Mouse (Mus musculus): ENCODE results near the gene Rps6kb2. TPM values are rescaled to one million over a fixed set of nuclear protein-coding genes. Genes with fewer than 3 reads are reported as not detected.

Rps6kb2 gene
- polyA plus RNA-seq, 1 experiment, result 11.1 TPM

GRCm38 (mm10) chr19:4187303-4187702 lies 24.1 kb upstream of the Rps6kb2 start:
- no peaks in the 10 kb centered on the region for H3K36me3 ChIP-seq (ENCODE audit: control insufficient read depth, insufficient read depth, low read length)
- no peaks in the 10 kb centered on the region for H3K27me3 ChIP-seq (ENCODE audit: control insufficient read depth, insufficient read depth, low read length)
- H3K4me1 ChIP-seq (ENCODE audit: control insufficient read depth, insufficient read depth, low read length), result peaks cover 7% of the 10 kb centered on the region
- H3K4me3 ChIP-seq (ENCODE audit: control insufficient read depth, low read depth, low read length), result no peak overlapping the region
- TF ChIP-seq POLR2A (IDR thresholded peaks at IDR 0.05; ENCODE audit: control insufficient read depth, low read depth, low read length), result no peak
- no peak for TF ChIP-seq CTCF (IDR thresholded peaks at IDR 0.05; ENCODE audit: control insufficient read depth, insufficient read depth, insufficient replicate concordance, low read depth, low read length)
- H3K27ac ChIP-seq (ENCODE audit: control insufficient read depth, insufficient read depth, low read depth, low read length), result no peak overlapping the region

- Histone ChIP-seq H3K4me3 (ENCODE audit: control insufficient read depth, low read depth, low read length) (no peak overlapping the region), H3K27me3 (ENCODE audit: control insufficient read depth, insufficient read depth, low read length) (no peaks in the 10 kb centered on the region), H3K36me3 (ENCODE audit: control insufficient read depth, insufficient read depth, low read length) (no peaks in the 10 kb centered on the region), H3K4me1 (ENCODE audit: control insufficient read depth, insufficient read depth, low read length) (0 out of 2 replicates have a peak, but pooled peaks cover 2% of the 10 kb centered on the region), H3K27ac (ENCODE audit: control insufficient read depth, insufficient read depth, low read depth, low read length) (0 out of 2 replicates have a peak overlapping the region, but pooled peaks have one; percentile 7)
- TF ChIP-seq CTCF (IDR thresholded peaks at IDR 0.05; ENCODE audit: control insufficient read depth, insufficient read depth, insufficient replicate concordance, low read depth, low read length) (no peak), POLR2A (IDR thresholded peaks at IDR 0.05; ENCODE audit: control insufficient read depth, low read depth, low read length) (no peak)
Observed at GRCm38 (mm10) chr19:4184976-4185975, 22.1 kb upstream of the Rps6kb2 start.

- TF ChIP-seq POLR2A (IDR thresholded peaks at IDR 0.05; ENCODE audit: control insufficient read depth, low read depth, low read length) (no peak), CTCF (IDR thresholded peaks at IDR 0.05; ENCODE audit: control insufficient read depth, insufficient read depth, insufficient replicate concordance, low read depth, low read length) (no peak)
Observed at GRCm38 (mm10) chr19:4183689-4184088, 20.5 kb upstream of the Rps6kb2 start.

GRCm38 (mm10) chr19:4181892-4182291 lies 18.7 kb upstream of the Rps6kb2 start:
- no peak overlapping the region for H3K27ac ChIP-seq (ENCODE audit: control insufficient read depth, insufficient read depth, low read depth, low read length)
- no peak overlapping the region for H3K4me3 ChIP-seq (ENCODE audit: control insufficient read depth, low read depth, low read length)
- TF ChIP-seq CTCF (IDR thresholded peaks at IDR 0.05; ENCODE audit: control insufficient read depth, insufficient read depth, insufficient replicate concordance, low read depth, low read length), result no peak
- no peak for TF ChIP-seq POLR2A (IDR thresholded peaks at IDR 0.05; ENCODE audit: control insufficient read depth, low read depth, low read length)
- no peaks in the 10 kb centered on the region for H3K27me3 ChIP-seq (ENCODE audit: control insufficient read depth, insufficient read depth, low read length)
- 0 out of 2 replicates have a peak, but pooled peaks cover 2% of the 10 kb centered on the region for H3K4me1 ChIP-seq (ENCODE audit: control insufficient read depth, insufficient read depth, low read length)
- no peaks in the 10 kb centered on the region for H3K36me3 ChIP-seq (ENCODE audit: control insufficient read depth, insufficient read depth, low read length)

More at GRCm38 (mm10) chr19:4183689-4184088, 20.5 kb upstream of the Rps6kb2 start:
- 0 out of 2 replicates have a peak, but pooled peaks cover 2% of the 10 kb centered on the region for H3K4me1 ChIP-seq (ENCODE audit: control insufficient read depth, insufficient read depth, low read length)
- H3K27me3 ChIP-seq (ENCODE audit: control insufficient read depth, insufficient read depth, low read length), result no peaks in the 10 kb centered on the region
- H3K36me3 ChIP-seq (ENCODE audit: control insufficient read depth, insufficient read depth, low read length), result no peaks in the 10 kb centered on the region
- H3K27ac ChIP-seq (ENCODE audit: control insufficient read depth, insufficient read depth, low read depth, low read length), result no peak overlapping the region
- no peak overlapping the region for H3K4me3 ChIP-seq (ENCODE audit: control insufficient read depth, low read depth, low read length)

- Histone ChIP-seq H3K36me3 (ENCODE audit: control insufficient read depth, insufficient read depth, low read length) (no peaks in the 10 kb centered on the region), H3K4me1 (ENCODE audit: control insufficient read depth, insufficient read depth, low read length) (0 out of 2 replicates have a peak, but pooled peaks cover 2% of the 10 kb centered on the region), H3K27ac (ENCODE audit: control insufficient read depth, insufficient read depth, low read depth, low read length) (no peak overlapping the region), H3K27me3 (ENCODE audit: control insufficient read depth, insufficient read depth, low read length) (no peaks in the 10 kb centered on the region), H3K4me3 (ENCODE audit: control insufficient read depth, low read depth, low read length) (no peak overlapping the region)
- TF ChIP-seq CTCF (IDR thresholded peaks at IDR 0.05; ENCODE audit: control insufficient read depth, insufficient read depth, insufficient replicate concordance, low read depth, low read length), result no peak
- TF ChIP-seq POLR2A (IDR thresholded peaks at IDR 0.05; ENCODE audit: control insufficient read depth, low read depth, low read length), result no peak
Observed at GRCm38 (mm10) chr19:4180411-4180810, 17.3 kb upstream of the Rps6kb2 start.

GRCm38 (mm10) chr19:4175368-4175947 lies 12.3 kb upstream of the Rps6kb2 start, which contains the start of gene Carns1:
Carns1 (minus strand) TSS chr19:4175479.
- TF ChIP-seq POLR2A (IDR thresholded peaks at IDR 0.05; ENCODE audit: control insufficient read depth, low read depth, low read length) (no peak), CTCF (IDR thresholded peaks at IDR 0.05; ENCODE audit: control insufficient read depth, insufficient read depth, insufficient replicate concordance, low read depth, low read length) (no peak)
- Histone ChIP-seq H3K27me3 (ENCODE audit: control insufficient read depth, insufficient read depth, low read length) (no peaks in the 10 kb centered on the region), H3K36me3 (ENCODE audit: control insufficient read depth, insufficient read depth, low read length) (no peaks in the 10 kb centered on the region), H3K27ac (ENCODE audit: control insufficient read depth, insufficient read depth, low read depth, low read length) (no peak within 1 kb of the TSS), H3K4me3 (ENCODE audit: control insufficient read depth, low read depth, low read length) (no peak within 1 kb of the TSS), H3K4me1 (ENCODE audit: control insufficient read depth, insufficient read depth, low read length) (no peaks in the 10 kb centered on the region; the same call in none of the 2 replicates)

GRCm38 (mm10) chr19:4172925-4173324 lies 9.8 kb upstream of the Rps6kb2 start:
- H3K4me3 ChIP-seq (ENCODE audit: control insufficient read depth, low read depth, low read length), result no peak overlapping the region
- peaks cover 5% of the 10 kb centered on the region for H3K4me1 ChIP-seq (ENCODE audit: control insufficient read depth, insufficient read depth, low read length)
- no peaks in the 10 kb centered on the region for H3K27me3 ChIP-seq (ENCODE audit: control insufficient read depth, insufficient read depth, low read length)
- H3K36me3 ChIP-seq (ENCODE audit: control insufficient read depth, insufficient read depth, low read length), result no peaks in the 10 kb centered on the region
- no peak overlapping the region for H3K27ac ChIP-seq (ENCODE audit: control insufficient read depth, insufficient read depth, low read depth, low read length)
- TF ChIP-seq POLR2A (IDR thresholded peaks at IDR 0.05; ENCODE audit: control insufficient read depth, low read depth, low read length) (no peak), CTCF (IDR thresholded peaks at IDR 0.05; ENCODE audit: control insufficient read depth, insufficient read depth, insufficient replicate concordance, low read depth, low read length) (no peak; the same call in 1 of the 2 replicates)
